Mouse (Mus musculus) spleen, postnatal 4 days (tissue): ENCODE results near the gene Snx18.

Experiments
- DNase-seq, 2 experiments: peaks; one replicate each; pipeline ENCODE4 v3.0.0; 2022; ENCODE audit warnings: low spot score in 2 of 2

The Snx18 gene

GRCm38 (mm10) chr13:113566951-113567350, 51.4 kb downstream of the Snx18 start:
- no peak for DNase-seq

- DNase-seq, result no peak
These were observed 52.0 kb downstream of the Snx18 start for GRCm38 (mm10) chr13:113566411-113566810.

- DNase-seq, result no peak
These were observed 58.7 kb downstream of the Snx18 start for GRCm38 (mm10) chr13:113559646-113560045.

- no peak for DNase-seq
These were observed 61.8 kb downstream of the Snx18 start for GRCm38 (mm10) chr13:113556538-113556937.

GRCm38 (mm10) chr13:113555226-113555625, 63.1 kb downstream of the Snx18 start:
- DNase-seq, result peak in 1 of 2 experiments; percentile 49

- DNase-seq, result peak in 1 of 2 experiments; percentile 37
These were observed 64.6 kb downstream of the Snx18 start for GRCm38 (mm10) chr13:113553603-113554230.

DNA sequence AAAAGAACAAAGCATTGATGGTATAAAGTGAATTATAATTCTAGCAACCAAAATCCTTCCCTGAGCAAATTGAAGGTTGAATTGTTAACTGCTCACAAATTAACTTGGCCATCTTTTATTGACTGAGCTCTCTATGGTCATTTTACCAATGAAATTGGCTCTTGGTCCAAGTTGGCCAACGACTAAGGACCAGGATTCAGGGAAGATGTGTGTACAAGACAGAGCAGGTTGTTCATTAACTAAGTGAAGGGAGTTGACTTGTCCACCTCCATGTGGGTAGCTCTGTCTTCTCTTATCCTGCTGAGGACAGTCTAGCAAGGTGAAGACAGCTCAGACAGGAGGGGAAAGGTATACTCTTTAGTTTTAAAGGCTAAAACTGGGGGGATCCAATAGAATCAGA, 66.0 kb downstream of the Snx18 start:
- DNase-seq, result no peak

DNA sequence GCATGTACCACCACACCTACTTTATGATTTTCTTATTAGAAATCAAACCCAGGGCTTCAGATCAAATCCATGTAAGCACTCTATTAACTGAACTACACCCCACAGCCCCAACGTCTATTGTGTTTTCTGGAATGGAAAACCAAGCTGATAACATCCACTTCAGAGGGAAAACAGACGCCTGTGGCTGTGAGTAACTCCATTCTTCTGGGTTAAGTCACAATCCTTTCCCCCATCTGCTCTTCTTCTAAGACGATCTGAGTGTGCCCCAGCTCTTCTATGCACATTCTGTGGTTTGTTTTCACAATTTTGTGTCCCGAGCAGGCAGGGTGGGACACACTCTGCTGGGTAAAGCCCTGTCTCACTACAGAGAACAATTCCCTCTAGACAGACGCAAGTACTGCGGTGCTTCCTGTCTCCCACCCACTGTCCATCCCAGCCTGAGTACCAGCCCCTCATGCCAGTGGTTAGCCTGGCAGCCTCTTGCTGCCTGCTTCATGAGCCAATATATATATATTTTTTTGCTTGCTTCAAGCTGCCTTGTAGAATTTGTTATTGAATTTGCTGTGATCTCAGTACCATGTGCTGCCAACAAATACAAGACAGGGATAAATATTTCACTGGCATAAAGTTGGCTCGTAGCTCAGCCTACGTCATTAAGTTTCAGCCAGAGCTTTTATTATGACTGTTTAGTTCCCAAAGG, 67.3 kb downstream of the Snx18 start:
- peak in 1 of 2 experiments; percentile 35 for DNase-seq

DNA sequence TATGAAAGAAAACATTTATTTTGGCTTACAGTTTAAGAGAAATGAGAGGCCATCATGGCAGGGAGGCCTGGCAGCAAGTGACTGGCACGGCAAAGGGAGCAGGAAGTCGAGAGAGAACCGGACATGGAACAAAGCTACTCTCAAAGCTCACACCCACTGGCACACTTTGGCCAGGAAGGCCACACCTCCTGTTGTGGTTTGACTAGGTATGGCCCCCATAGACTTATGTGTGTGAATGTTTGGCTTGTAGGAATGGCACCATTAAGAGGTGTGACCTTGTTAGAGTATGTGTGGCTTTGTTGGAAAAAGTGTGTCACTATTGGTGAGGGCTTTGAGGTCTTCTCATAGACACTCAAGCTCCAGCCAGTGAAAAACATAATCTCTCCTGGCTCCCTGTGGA, 69.3 kb downstream of the Snx18 start:
- DNase-seq, result peak in 1 of 2 experiments; percentile 49

DNA sequence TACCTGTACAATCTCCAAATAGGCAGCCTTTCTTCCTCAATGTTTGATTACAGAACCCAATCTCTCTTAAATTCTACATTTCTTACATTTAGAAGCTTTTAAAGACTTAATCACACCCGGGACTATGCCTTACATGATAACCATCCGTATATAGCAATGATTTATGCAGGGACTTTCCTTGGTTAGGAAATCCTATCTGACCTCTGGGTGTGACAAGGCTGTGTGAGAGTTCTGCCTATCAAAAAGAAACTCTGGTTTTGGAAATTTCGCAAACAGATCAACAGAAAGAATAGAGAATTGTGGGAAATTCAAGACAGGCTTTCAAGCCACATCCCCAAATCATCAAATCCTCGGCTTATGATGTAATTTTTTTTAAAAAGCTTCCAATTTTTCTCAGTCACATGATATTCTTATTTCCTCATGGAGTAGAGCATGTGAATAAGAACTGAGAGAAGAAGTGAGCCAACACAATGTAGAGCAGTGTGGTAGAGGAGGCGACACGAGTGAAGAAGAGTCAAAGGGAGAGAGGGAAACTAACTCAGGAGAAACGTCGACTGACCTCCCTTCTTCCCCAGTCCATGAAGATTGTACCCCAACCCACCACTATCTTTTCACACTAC, 70.4 kb downstream of the Snx18 start:
- DNase-seq, result no peak

GRCm38 (mm10) chr13:113542374-113542773, 76.0 kb downstream of the Snx18 start:
- no peak for DNase-seq
